Mouse (Mus musculus) embryonic facial prominence, embryonic 13.5 days (tissue): Measurements from ENCODE around the gene Olfr148. TPM values are rescaled to one million over a fixed set of nuclear protein-coding genes. Genes with fewer than 3 reads are reported as not detected.

Experiments used
- ATAC-seq: fragments of 200-750 bp; cut with Nextera tagmentation; 2 replicates; pipeline ENCODE4 v1.8.0; 2017; ENCODE audit warnings: low read depth; ENCODE audit not compliant: insufficient number of reproducible peaks, insufficient read depth, low FRiP score, low TSS enrichment
- H3K27ac ChIP-seq: fragments of 300-500 bp; sonication (generic); 2 replicates; pipeline ENCODE4 v1.5.1; 2015; ENCODE audit warnings: moderate library complexity, mild to moderate bottlenecking, inconsistent platforms
- H3K27me3 ChIP-seq: fragments of 300-500 bp; sonication (generic); 2 replicates; pipeline ENCODE4 v1.6.1; 2015; ENCODE audit warnings: mild to moderate bottlenecking, inconsistent platforms
- H3K36me3 ChIP-seq: fragments of 300-500 bp; sonication (generic); 2 replicates; pipeline ENCODE4 v1.6.1; 2015; ENCODE audit warnings: mild to moderate bottlenecking, inconsistent platforms
- H3K4me1 ChIP-seq: fragments of 300-500 bp; sonication (generic); 2 replicates; pipeline ENCODE4 v1.6.1; 2015; ENCODE audit warnings: inconsistent platforms
- H3K4me2 ChIP-seq: fragments of 300-500 bp; sonication (generic); 2 replicates; pipeline ENCODE4 v1.6.1; 2015; ENCODE audit warnings: moderate library complexity, mild to moderate bottlenecking, inconsistent platforms
- H3K4me3 ChIP-seq: fragments of 300-500 bp; sonication (generic); 2 replicates; pipeline ENCODE4 v1.5.1; 2015; ENCODE audit warnings: mild to moderate bottlenecking, inconsistent platforms
- H3K9ac ChIP-seq: fragments of 300-500 bp; sonication (generic); 2 replicates; pipeline ENCODE4 v1.6.1; 2015; ENCODE audit warnings: mild to moderate bottlenecking, inconsistent platforms
- H3K9me3 ChIP-seq: fragments of 300-500 bp; sonication (generic); 2 replicates; pipeline ENCODE4 v1.6.1; 2016; ENCODE audit warnings: inconsistent platforms
- WGBS: fragments of 180-500 bp; shearing (Covaris S2); methylation state at CpG from one replicate; pipeline ENCODE4 v1.1.7; 2015; ENCODE audit warnings: mixed read lengths; 5-methylcytosine and 5-hydroxymethylcytosine counted together
- polyA plus RNA-seq: library from polyadenylated mRNA; unstranded; fragments of >200 nt; fragmentation: Nextera tagmentation; extraction: Ambion mirVana; gene quantifications from 2 replicates; pipeline ENCODE4 v1.2.1, GENCODE M21; 2015

Gene Olfr148
- polyA plus RNA-seq, 1 experiment from 2014 or later, result not detected

DNA sequence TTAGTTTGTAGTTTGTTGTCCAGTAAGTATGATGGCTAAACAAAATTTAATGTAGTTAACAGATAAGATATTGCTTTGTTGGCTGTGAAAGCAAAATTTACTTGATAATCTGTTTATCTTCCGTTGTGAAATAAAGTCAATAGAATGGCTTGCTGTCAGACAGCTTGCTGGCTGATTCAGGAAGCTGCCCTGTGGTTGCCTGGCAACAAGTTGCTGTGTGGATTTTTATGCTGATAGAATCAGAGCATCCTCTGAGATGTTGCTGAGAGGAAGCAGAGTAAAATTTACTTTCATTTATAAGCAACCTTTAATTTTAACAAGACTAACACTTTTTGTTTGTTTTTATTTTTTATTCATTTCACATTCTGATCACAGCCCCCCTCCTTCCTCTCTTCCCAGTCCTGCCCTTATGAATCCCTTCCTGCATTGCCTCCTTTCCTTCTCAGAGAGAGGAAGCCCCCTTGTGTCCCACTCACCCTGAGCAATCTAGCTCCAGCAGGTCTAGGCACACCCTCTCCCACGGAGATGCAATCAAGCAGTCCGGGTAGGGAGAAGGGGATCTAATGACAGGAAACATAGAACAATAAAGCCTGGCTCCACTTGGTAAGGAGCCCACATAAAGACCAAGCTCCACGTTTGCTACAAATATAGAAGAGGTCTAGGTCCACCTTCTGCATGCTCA lies 23.6 kb downstream of the Olfr148 start:
- H3K27me3 ChIP-seq, result no peaks in the 10 kb centered on the region
- H3K36me3 ChIP-seq, result no peaks in the 10 kb centered on the region
- WGBS, result 29% methylated on average over 4 of the region's 4 CpGs

GRCm38 (mm10) chr9:39644785-39645184 lies 34.3 kb downstream of the Olfr148 start, which contains the start of gene Olfr961:
TSS of gene Olfr961 (plus strand) at chr9:39645085.
- Histone ChIP-seq H3K9me3 (no peaks in the 10 kb centered on the region), H3K27me3 (no peaks in the 10 kb centered on the region), H3K4me3 (no peak within 1 kb of the TSS), H3K4me1 (no peaks in the 10 kb centered on the region), H3K4me2 (no peak within 1 kb of the TSS), H3K27ac (no peak within 1 kb of the TSS), H3K36me3 (no peaks in the 10 kb centered on the region), H3K9ac (no peak within 1 kb of the TSS)
- no peak for ATAC-seq

More for the DNA sequence above, 23.6 kb downstream of the Olfr148 start:
- Histone ChIP-seq H3K9ac (no peak overlapping the region), H3K4me3 (no peak overlapping the region), H3K27ac (no peak overlapping the region), H3K9me3 (no peaks in the 10 kb centered on the region), H3K4me1 (no peaks in the 10 kb centered on the region), H3K4me2 (no peak overlapping the region)
- no peak for ATAC-seq

GRCm38 (mm10) chr9:39647382-39647781 lies 36.9 kb downstream of the Olfr148 start:
- Histone ChIP-seq H3K4me2 (no peak overlapping the region), H3K36me3 (no peaks in the 10 kb centered on the region), H3K9ac (no peak overlapping the region), H3K27ac (no peak overlapping the region), H3K4me3 (no peak overlapping the region), H3K9me3 (no peaks in the 10 kb centered on the region), H3K27me3 (no peaks in the 10 kb centered on the region), H3K4me1 (no peaks in the 10 kb centered on the region)
- ATAC-seq, result no peak
- WGBS, result 90% methylated on average over 4 of the region's 4 CpGs

- no peak overlapping the region for H3K9ac ChIP-seq
- WGBS, result 67% methylated on average over 6 of the region's 6 CpGs
- no peak overlapping the region for H3K27ac ChIP-seq
- no peak overlapping the region for H3K4me3 ChIP-seq
- no peak for ATAC-seq
- no peak overlapping the region for H3K4me2 ChIP-seq
- H3K27me3 ChIP-seq, result no peaks in the 10 kb centered on the region
- H3K36me3 ChIP-seq, result no peaks in the 10 kb centered on the region
- no peaks in the 10 kb centered on the region for H3K4me1 ChIP-seq
- no peaks in the 10 kb centered on the region for H3K9me3 ChIP-seq
Observed at GRCm38 (mm10) chr9:39654756-39655396, 44.4 kb downstream of the Olfr148 start.

Other genes starting within 250 kb of the Olfr148 start
- not detected in 2 replicates for gene Olfr951, start 223.2 kb upstream of the Olfr148 start, polyA plus RNA-seq
- gene Olfr952, start 183.5 kb upstream of the Olfr148 start, polyA plus RNA-seq, result not detected in 2 replicates
- not detected in 2 replicates for gene Olfr954, start 154.0 kb upstream of the Olfr148 start, polyA plus RNA-seq
- not detected in 2 replicates for gene Olfr955, start 138.7 kb upstream of the Olfr148 start, polyA plus RNA-seq
- not detected in 2 replicates for gene Olfr44, start 116.7 kb upstream of the Olfr148 start, polyA plus RNA-seq
- 0.39 TPM in 1 of 2 replicates, not detected in the other for gene Olfr957, start 94.8 kb upstream of the Olfr148 start, polyA plus RNA-seq
- gene Olfr958, start 56.6 kb upstream of the Olfr148 start, polyA plus RNA-seq, result not detected in 2 replicates
- 0.06 TPM in 1 of 2 replicates, not detected in the other for gene Olfr959, start 35.1 kb upstream of the Olfr148 start, polyA plus RNA-seq
- 50.9 and 54.9 TPM in 2 replicates for gene AW551984, start 6.3 kb upstream of the Olfr148 start, polyA plus RNA-seq
- not detected in 2 replicates for gene Olfr960, start 10.7 kb downstream of the Olfr148 start, polyA plus RNA-seq
- not detected in 2 replicates for gene Olfr961, start 34.4 kb downstream of the Olfr148 start, polyA plus RNA-seq
- gene Olfr963, start 56.5 kb downstream of the Olfr148 start, polyA plus RNA-seq, result not detected in 2 replicates
- gene Olfr149, start 96.5 kb downstream of the Olfr148 start, polyA plus RNA-seq, result not detected in 2 replicates
- gene Olfr965, start 100.7 kb downstream of the Olfr148 start, polyA plus RNA-seq, result not detected in 2 replicates
- gene Olfr150, start 120.3 kb downstream of the Olfr148 start, polyA plus RNA-seq, result not detected in 2 replicates
- not detected in 2 replicates for gene Olfr967, start 135.6 kb downstream of the Olfr148 start, polyA plus RNA-seq
- not detected in 2 replicates for gene Olfr968, start 172.6 kb downstream of the Olfr148 start, polyA plus RNA-seq
- gene Olfr969, start 180.3 kb downstream of the Olfr148 start, polyA plus RNA-seq, result not detected in 2 replicates
- not detected in 2 replicates for gene Olfr970, start 198.2 kb downstream of the Olfr148 start, polyA plus RNA-seq
- gene Olfr971, start 226.2 kb downstream of the Olfr148 start, polyA plus RNA-seq, result not detected in 2 replicates